Mouse (Mus musculus): ENCODE results near the gene Xrcc5.

Gene Xrcc5

GRCm38 (mm10) chr1:72399720-72400401 is 92.6 kb downstream of the Xrcc5 start:
- DNase-seq: no peak

GRCm38 (mm10) chr1:72400616-72401015 is 93.4 kb downstream of the Xrcc5 start:
- DNase-seq: no peak

GRCm38 (mm10) chr1:72401331-72402069 is 94.3 kb downstream of the Xrcc5 start:
- no peak for DNase-seq

- DNase-seq: no peak
Observed at GRCm38 (mm10) chr1:72406505-72407079, 99.4 kb downstream of the Xrcc5 start.

- no peak for DNase-seq
Observed at GRCm38 (mm10) chr1:72409936-72410335, 102.7 kb downstream of the Xrcc5 start.

GRCm38 (mm10) chr1:72411108-72411507 is 103.9 kb downstream of the Xrcc5 start:
- DNase-seq: no peak

- DNase-seq: no peak
Observed at GRCm38 (mm10) chr1:72413205-72413604, 106.0 kb downstream of the Xrcc5 start.

- DNase-seq: no peak
Observed at GRCm38 (mm10) chr1:72414133-72414532, 106.9 kb downstream of the Xrcc5 start.

GRCm38 (mm10) chr1:72414561-72415253 is 107.5 kb downstream of the Xrcc5 start:
- no peak for DNase-seq

- DNase-seq: no peak
Observed at GRCm38 (mm10) chr1:72418744-72419655, 111.8 kb downstream of the Xrcc5 start.

- no peak for DNase-seq
Observed at GRCm38 (mm10) chr1:72420220-72420619, 113.0 kb downstream of the Xrcc5 start.

- no peak for DNase-seq
Observed at GRCm38 (mm10) chr1:72422121-72422520, 114.9 kb downstream of the Xrcc5 start.

GRCm38 (mm10) chr1:72426456-72426855 is 119.2 kb downstream of the Xrcc5 start:
- DNase-seq: no peak

- DNase-seq: no peak
Observed at GRCm38 (mm10) chr1:72428526-72428925, 121.3 kb downstream of the Xrcc5 start.

GRCm38 (mm10) chr1:72429107-72429807 is 122.0 kb downstream of the Xrcc5 start:
- no peak for DNase-seq

- no peak for DNase-seq
Observed at GRCm38 (mm10) chr1:72432579-72432978, 125.4 kb downstream of the Xrcc5 start.

- DNase-seq: no peak
Observed at GRCm38 (mm10) chr1:72434510-72434909, 127.3 kb downstream of the Xrcc5 start.

GRCm38 (mm10) chr1:72436967-72437366 is 129.7 kb downstream of the Xrcc5 start:
- DNase-seq: no peak

GRCm38 (mm10) chr1:72439146-72439545 is 131.9 kb downstream of the Xrcc5 start:
- DNase-seq: no peak

GRCm38 (mm10) chr1:72442747-72443146 is 135.5 kb downstream of the Xrcc5 start:
- DNase-seq: no peak
